ENCODE assay signal across 8 mouse cellular contexts in the genomic region with DNA sequence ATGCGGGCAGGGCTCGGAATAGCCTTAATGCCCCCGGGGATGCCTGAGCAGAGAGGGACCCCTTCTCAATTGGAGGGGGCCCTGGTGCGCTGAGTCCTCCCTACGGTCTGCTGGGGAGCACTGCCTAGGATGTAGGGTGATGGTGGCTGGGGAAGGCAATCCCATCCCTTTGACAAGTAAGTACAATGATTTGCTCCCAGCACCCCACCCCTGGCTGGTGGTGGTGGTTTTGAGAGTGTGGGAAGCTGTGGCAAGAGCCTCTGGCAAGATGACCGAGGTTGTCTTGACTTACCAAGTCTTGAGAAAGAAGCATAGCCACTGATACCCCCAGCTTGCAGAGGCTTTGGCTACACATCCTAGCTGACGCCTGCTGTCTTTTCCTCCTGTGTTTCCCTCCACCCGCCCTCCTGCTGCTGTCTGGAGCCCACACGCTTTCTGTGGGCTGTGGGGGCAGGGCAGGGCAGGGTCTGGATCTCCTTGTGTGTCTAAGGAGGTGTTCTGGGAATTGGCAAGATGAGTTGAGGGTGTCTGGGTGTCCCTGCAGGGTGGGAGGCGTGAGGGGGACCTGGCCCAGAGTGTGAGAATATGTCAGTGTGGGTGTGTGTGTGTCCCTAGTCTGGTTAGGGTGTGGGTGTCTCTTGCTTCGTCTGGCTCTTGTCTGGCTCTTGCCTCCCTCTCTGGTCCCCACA. TPM values are rescaled to one million over a fixed set of nuclear protein-coding genes. Genes with fewer than 3 reads are reported as not detected.
A peak's percentile ranks its signal among the peaks of the same experiment; 100 is the strongest.
DNase-seq lines count a peak whose midpoint lies in the region; ATAC-seq and TF ChIP-seq lines count a peak whose summit lies in the region.

No protein-coding gene starts in this region.

- TF ChIP-seq POLR2A in bone marrow, adult 2 months (IDR thresholded peaks at IDR 0.05; ENCODE audit: borderline replicate concordance, control insufficient read depth, low read depth, low read length): no peak

- no peaks in the 10 kb centered on the region for H3K36me3 ChIP-seq in lung, postnatal 0 days (ENCODE audit: insufficient read depth, low read length)

- peak overlapping the region; percentile 32 for H3K4me3 ChIP-seq in bone marrow, adult 2 months (replicated peaks; ENCODE audit: control insufficient read depth, low read depth, low read length)
- H3K4me3 ChIP-seq in lung, postnatal 0 days (ENCODE audit: low read depth, low read length): peak overlapping the region; percentile 69; the same call in 1 of the 2 replicates

- TF ChIP-seq CTCF in bone marrow, adult 2 months (IDR thresholded peaks at IDR 0.05; ENCODE audit: control insufficient read depth, insufficient read depth, low read length): no peak
- TF ChIP-seq CTCF in lung, postnatal 0 days (IDR thresholded peaks at IDR 0.05): no peak

- intact Hi-C loops in heart, postnatal 10 days (cut with DNase I): loop anchor here (2.0 kb wide), 1 partner anchor 15 kb away; no protein-coding TSS in a partner anchor

- peaks cover 16% of the 10 kb centered on the region for H3K4me1 ChIP-seq in bone marrow, adult 2 months (ENCODE audit: control insufficient read depth, insufficient read depth, low read length)
- H3K4me1 ChIP-seq in lung, postnatal 0 days (ENCODE audit: insufficient read depth, low read depth, low read length): peaks cover 64% of the 10 kb centered on the region

- peak overlapping the region; percentile 32 for H3K27ac ChIP-seq in bone marrow, adult 2 months (ENCODE audit: control insufficient read depth, insufficient read depth, low read depth, low read length, poor library complexity)
- peak overlapping the region; percentile 98; the same call in 1 of the 2 replicates for H3K27ac ChIP-seq in lung, postnatal 0 days (ENCODE audit: low read length)

- TF ChIP-seq EP300 in lung, postnatal 0 days (IDR thresholded peaks at IDR 0.05): peak; percentile 5

- H3K27me3 ChIP-seq in lung, postnatal 0 days (replicated peaks; ENCODE audit: insufficient read depth, low read length): no peaks in the 10 kb centered on the region

- ATAC-seq in lung, postnatal 0 days: no peak

- H3K9ac ChIP-seq in lung, postnatal 0 days (replicated peaks; ENCODE audit: low read depth): no peak overlapping the region; the same call in 1 of the 2 replicates

- no peaks in the 10 kb centered on the region for H3K9me3 ChIP-seq in lung, postnatal 0 days (ENCODE audit: low read length)

- peak overlapping the region; percentile 96 for H3K4me2 ChIP-seq in lung, postnatal 0 days (replicated peaks; ENCODE audit: low read depth, low read length)

- 36% methylated on average over 11 of the region's 11 CpGs for WGBS in bone marrow, adult 2 months
- WGBS in lung, postnatal 0 days: 38% methylated on average over 11 of the region's 11 CpGs

- DNase-seq in heart, adult 8-10 months (ENCODE audit: low spot score): peak; percentile 16
- DNase-seq in heart, postnatal 4 days: no peak
- DNase-seq in 416B (ENCODE audit: low read depth): peak; percentile 76
- peak; percentile 49 to 53 for DNase-seq in heart, postnatal 10 days
- DNase-seq in lung, postnatal 0 days (ENCODE audit: low spot score): peak; percentile 72
- no peak for DNase-seq in retina, embryonic 14.5 days (ENCODE audit: low spot score)
- DNase-seq in layer of hippocampus, postnatal 14 days (ENCODE audit: low spot score in 2 of 2): no peak

RNA-seq across cellular contexts. Expression of a gene that starts 12.5 kb away (rescaled TPM):
- total RNA-seq in heart, adult 8-10 months (2022): 10 to 100 TPM; 10.8 to 13.5 (median 11.9) TPM
- 10 to 100 TPM; 34.6 to 38.1 TPM for total RNA-seq in heart, postnatal 4 days (2021)
- 8.9 and 17.2 TPM in 2 replicates for polyA plus RNA-seq in bone marrow, adult 2 months (2011; ENCODE audit: insufficient read depth, insufficient read length, low replicate concordance, missing spikeins)
- 10 to 100 TPM; 31.9 to 33.0 TPM for total RNA-seq in heart, postnatal 10 days (2021)
- 26.2 and 28.8 TPM in 2 replicates for polyA plus RNA-seq in lung, postnatal 0 days (2015; fragmentation: Nextera tagmentation; extraction: Ambion mirVana)
- total RNA-seq in layer of hippocampus, postnatal 14 days (2021): 10 to 100 TPM; 20.2 to 20.3 TPM

RNA-seq across cellular contexts. Expression of a gene that starts 32.5 kb away (rescaled TPM):
- total RNA-seq in heart, adult 8-10 months (2022): under 1 TPM; 0.16 to 0.49 (median 0.25) TPM
- total RNA-seq in heart, postnatal 4 days (2021): 10 to 100 TPM in 1 of 2 experiments, 1 to 10 TPM in 1; 9.8 to 10.2 TPM
- 50.4 and 53.9 TPM in 2 replicates for polyA plus RNA-seq in bone marrow, adult 2 months (2011; ENCODE audit: insufficient read depth, insufficient read length, low replicate concordance, missing spikeins)
- 1 to 10 TPM; 3.3 to 3.6 TPM for total RNA-seq in heart, postnatal 10 days (2021)
- polyA plus RNA-seq in lung, postnatal 0 days (2015; fragmentation: Nextera tagmentation; extraction: Ambion mirVana): 2.5 and 2.6 TPM in 2 replicates
- under 1 TPM; 0.81 to 0.97 TPM for total RNA-seq in layer of hippocampus, postnatal 14 days (2021)

RNA-seq across cellular contexts. Expression of a gene that starts 42.7 kb away (rescaled TPM):
- under 1 TPM in 1 of 4 experiments, not detected in 3; 0.44 TPM for total RNA-seq in heart, adult 8-10 months (2022)
- total RNA-seq in heart, postnatal 4 days (2021): 1 to 10 TPM; 2.0 to 2.5 TPM
- polyA plus RNA-seq in bone marrow, adult 2 months (2011; ENCODE audit: insufficient read depth, insufficient read length, low replicate concordance, missing spikeins): not detected in 2 replicates
- total RNA-seq in heart, postnatal 10 days (2021): 1 to 10 TPM; 1.3 to 2.0 TPM
- polyA plus RNA-seq in lung, postnatal 0 days (2015; fragmentation: Nextera tagmentation; extraction: Ambion mirVana): 0.56 and 1.0 TPM in 2 replicates
- total RNA-seq in layer of hippocampus, postnatal 14 days (2021): 1 to 10 TPM; 2.2 TPM

Comparison
In these comparisons a context has a peak if more than half of its experiments do, and no peak if none do; other contexts are left out.
1. DNase-seq: peak in heart, adult 8-10 months (single experiment), 416B (single experiment), heart, postnatal 10 days (2 of 2) and lung, postnatal 0 days (single experiment); none in heart, postnatal 4 days (single experiment), retina, embryonic 14.5 days (single experiment) and layer of hippocampus, postnatal 14 days (0 of 2).